Mouse (Mus musculus) lung, embryonic 15.5 days (tissue): Measurements from ENCODE around the gene Bub1b. TPM values are rescaled to one million over a fixed set of nuclear protein-coding genes. Genes with fewer than 3 reads are reported as not detected.

Experiments used
- ATAC-seq: fragments of 200-750 bp; cut with Nextera tagmentation; 2 replicates; pipeline ENCODE4 v1.8.0; 2017; ENCODE audit warnings: moderate number of reproducible peaks, borderline replicate concordance; ENCODE audit not compliant: low FRiP score, low TSS enrichment; ENCODE audit errors: extremely low read depth
- H3K27ac ChIP-seq: fragments of 300-500 bp; sonication (generic); 2 replicates; pipeline ENCODE4 v1.5.1; 2015; ENCODE audit warnings: moderate library complexity, mild to moderate bottlenecking, inconsistent platforms
- H3K27me3 ChIP-seq: fragments of 300-500 bp; sonication (generic); 2 replicates; pipeline ENCODE4 v1.6.1; 2015; ENCODE audit warnings: inconsistent platforms
- H3K36me3 ChIP-seq: fragments of 300-500 bp; sonication (generic); 2 replicates; pipeline ENCODE4 v1.6.1; 2015; ENCODE audit warnings: inconsistent platforms
- H3K4me1 ChIP-seq: fragments of 300-500 bp; sonication (generic); 2 replicates; pipeline ENCODE4 v1.6.1; 2015; ENCODE audit warnings: inconsistent platforms
- H3K4me2 ChIP-seq: fragments of 300-500 bp; sonication (generic); 2 replicates; pipeline ENCODE4 v1.6.1; 2015; ENCODE audit warnings: inconsistent platforms, mild to moderate bottlenecking, moderate library complexity
- H3K4me3 ChIP-seq: fragments of 300-500 bp; sonication (generic); 2 replicates; pipeline ENCODE4 v1.5.1; 2015; ENCODE audit warnings: mild to moderate bottlenecking, inconsistent platforms
- H3K9ac ChIP-seq: fragments of 300-500 bp; sonication (generic); 2 replicates; pipeline ENCODE4 v1.6.1; 2015; ENCODE audit warnings: inconsistent platforms
- H3K9me3 ChIP-seq: fragments of 300-500 bp; sonication (generic); 2 replicates; pipeline ENCODE4 v1.6.1; 2016; ENCODE audit warnings: inconsistent platforms
- WGBS: fragments of 180-500 bp; shearing (Covaris S2); methylation state at CpG from one replicate; pipeline ENCODE4 v1.1.7; 2015; 5-methylcytosine and 5-hydroxymethylcytosine counted together
- polyA plus RNA-seq: library from polyadenylated mRNA; unstranded; fragments of >200 nt; fragmentation: Nextera tagmentation; extraction: Ambion mirVana; gene quantifications from 2 replicates; pipeline ENCODE4 v1.2.1, GENCODE M21; 2015

Bub1b gene
- polyA plus RNA-seq, 1 experiment from 2014 or later = 115 TPM

DNA sequence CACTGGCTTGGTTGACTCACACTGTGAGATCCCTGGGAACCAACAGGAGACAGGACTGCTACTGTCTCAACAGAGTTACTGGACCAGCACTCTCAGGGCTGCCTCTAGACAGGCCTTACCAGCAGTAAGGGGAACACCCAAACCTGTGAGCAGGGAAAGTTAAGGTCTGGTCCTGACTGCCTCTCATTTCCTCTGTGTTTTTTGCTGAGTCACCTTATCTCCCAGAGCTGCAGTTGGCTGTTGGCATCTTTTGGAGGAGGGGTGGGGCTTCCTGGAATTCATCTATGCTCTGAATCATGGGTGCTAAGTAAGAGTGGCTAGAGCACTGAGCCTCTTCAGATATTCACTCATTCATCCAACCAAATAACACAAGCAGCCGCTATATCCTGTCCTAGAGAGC is 61.1 kb downstream of the Bub1b start:
- Histone ChIP-seq H3K9ac (no peak overlapping the region), H3K9me3 (no peaks in the 10 kb centered on the region), H3K4me1 (peaks cover 49% of the 10 kb centered on the region), H3K27me3 (peaks cover 21% of the 10 kb centered on the region), H3K27ac (no peak overlapping the region), H3K36me3 (no peaks in the 10 kb centered on the region), H3K4me2 (0 out of 2 replicates have a peak overlapping the region, but pooled peaks have one; percentile 59), H3K4me3 (no peak overlapping the region)
- WGBS = 55% methylated on average over 1 of the region's 1 CpGs
- peak; percentile 41; the same call in 1 of the 2 replicates for ATAC-seq

DNA sequence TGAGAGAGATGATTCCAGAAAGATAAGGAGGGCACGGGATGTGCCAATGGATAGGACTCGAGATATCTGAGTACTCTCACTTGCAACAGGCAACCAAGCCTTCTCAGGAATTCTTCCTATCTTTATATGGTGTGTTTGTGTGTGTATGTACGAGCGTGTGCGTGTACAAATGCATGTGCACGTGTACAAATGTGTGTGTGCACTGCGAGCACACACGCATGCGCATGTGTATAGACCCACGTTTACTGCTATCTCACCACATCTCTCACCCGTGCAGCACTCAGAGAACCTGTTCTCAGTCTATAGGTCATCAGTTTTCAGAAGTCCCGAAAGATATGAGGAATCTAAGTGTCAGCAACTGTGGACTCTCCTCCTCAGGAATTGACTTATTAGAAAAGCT is 61.5 kb downstream of the Bub1b start:
- WGBS = 69% methylated on average over 12 of the region's 12 CpGs
- Histone ChIP-seq H3K4me1 (peaks cover 53% of the 10 kb centered on the region), H3K4me3 (peak overlapping the region; percentile 44; the same call in 1 of the 2 replicates), H3K9ac (no peak overlapping the region), H3K4me2 (peak overlapping the region; percentile 59), H3K27me3 (peaks cover 25% of the 10 kb centered on the region), H3K36me3 (no peaks in the 10 kb centered on the region), H3K9me3 (no peaks in the 10 kb centered on the region), H3K27ac (no peak overlapping the region)
- ATAC-seq = no peak

DNA sequence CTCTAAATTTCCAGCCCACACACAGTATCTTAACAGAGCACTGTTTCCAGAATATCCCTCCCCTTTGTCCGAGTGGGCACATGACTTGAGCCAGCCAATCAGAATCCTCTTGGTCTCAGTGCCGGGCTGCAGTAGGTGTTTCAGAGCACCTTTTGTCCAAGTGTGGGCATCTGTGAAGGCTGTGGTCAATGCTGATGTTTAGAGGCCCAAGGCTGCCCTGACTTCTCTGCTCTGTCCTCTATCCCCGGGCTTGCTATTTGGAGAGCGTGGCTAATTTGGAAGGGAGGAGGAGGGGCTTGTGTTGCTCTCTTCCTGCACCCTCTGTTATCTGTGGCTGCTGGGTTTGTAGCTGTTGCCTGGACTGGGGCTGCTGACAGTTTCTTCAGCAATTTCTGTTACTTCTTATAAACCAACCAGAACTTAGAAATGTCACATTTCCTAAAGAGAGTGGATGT is 62.0 kb downstream of the Bub1b start:
- Histone ChIP-seq H3K27ac (no peak overlapping the region), H3K4me2 (peak overlapping the region; percentile 59), H3K9me3 (no peaks in the 10 kb centered on the region), H3K9ac (peak overlapping the region; percentile 32; the same call in 1 of the 2 replicates), H3K27me3 (peaks cover 26% of the 10 kb centered on the region), H3K4me1 (peaks cover 53% of the 10 kb centered on the region), H3K4me3 (peak overlapping the region; percentile 44), H3K36me3 (no peaks in the 10 kb centered on the region)
- peak; percentile 61; the same call in 1 of the 2 replicates for ATAC-seq
- WGBS = 0% methylated on average over 4 of the region's 4 CpGs

DNA sequence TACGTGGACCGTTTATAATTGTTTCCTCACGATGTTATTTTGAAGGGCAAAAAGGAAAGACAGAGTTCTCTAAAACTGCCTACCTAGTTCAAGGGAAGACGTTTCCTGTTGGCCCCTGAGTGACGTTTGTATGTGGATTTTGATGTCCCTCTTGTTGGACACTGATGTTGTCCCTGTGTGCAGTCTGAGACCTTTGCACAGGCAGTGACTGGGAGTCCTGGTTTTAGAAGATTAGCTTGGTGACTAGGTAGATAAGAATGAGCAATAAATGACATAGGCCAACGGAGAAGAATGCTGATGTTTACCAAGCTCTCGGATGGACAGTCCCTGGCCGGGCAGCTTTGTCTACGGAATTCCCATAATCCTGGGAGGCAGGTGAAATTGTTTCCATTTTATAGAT is 63.9 kb downstream of the Bub1b start:
- Histone ChIP-seq H3K9me3 (no peaks in the 10 kb centered on the region), H3K27me3 (peaks cover 26% of the 10 kb centered on the region), H3K4me1 (peaks cover 49% of the 10 kb centered on the region), H3K36me3 (no peaks in the 10 kb centered on the region), H3K4me2 (no peak overlapping the region), H3K4me3 (no peak overlapping the region), H3K27ac (no peak overlapping the region), H3K9ac (no peak overlapping the region)
- 60% methylated on average over 9 of the region's 9 CpGs for WGBS
- ATAC-seq = no peak

DNA sequence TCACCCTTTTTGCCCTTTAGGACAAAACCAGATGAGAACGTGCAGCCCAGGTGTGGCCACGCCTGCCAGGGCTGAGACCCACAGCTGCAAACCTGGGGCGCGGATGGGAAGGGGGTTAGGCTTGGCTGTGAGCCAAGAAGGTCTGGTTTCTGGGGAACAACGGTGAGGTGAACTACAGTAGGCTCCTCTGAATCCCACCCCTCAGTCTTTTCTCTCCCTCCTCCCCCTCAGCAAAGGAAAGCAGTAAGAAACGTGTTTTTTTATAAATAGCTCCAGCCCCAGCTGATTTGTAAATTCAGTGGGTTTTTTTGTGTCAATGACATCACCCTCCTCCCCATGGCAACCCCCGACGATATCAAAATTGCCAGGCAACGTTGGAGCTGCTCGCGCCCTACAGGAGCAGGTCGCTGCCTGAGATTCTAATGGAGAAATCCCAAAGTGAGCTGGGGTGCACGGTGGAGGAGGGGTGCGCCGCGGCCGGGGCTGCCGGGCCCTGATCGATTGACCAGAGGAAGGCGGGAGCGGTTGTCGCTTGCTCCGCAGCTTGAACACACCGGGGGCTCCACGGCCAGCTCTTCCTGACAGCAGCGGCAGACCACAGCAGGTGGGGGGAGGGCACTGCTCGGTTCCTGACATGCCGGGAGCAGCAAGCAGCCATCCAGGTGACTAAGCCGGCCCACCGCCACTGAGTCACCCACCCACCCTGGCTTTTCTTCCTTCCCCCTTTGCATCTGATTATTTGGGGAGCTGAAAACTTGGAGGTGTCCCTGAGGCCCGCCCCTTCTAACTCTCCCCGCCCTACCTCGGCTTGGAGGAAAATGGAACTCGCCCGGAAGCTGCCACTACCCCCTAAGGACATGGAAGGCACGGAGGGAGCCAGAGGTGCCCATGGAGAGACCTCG is 65.1 kb downstream of the Bub1b start, which contains the start of gene Pak6:
Gene Pak6, plus strand, starts transcription at position 402 of the 902 bp plus-strand sequence.
- ATAC-seq = no peak; the same call in 1 of the 2 replicates
- Histone ChIP-seq H3K9me3 (no peaks in the 10 kb centered on the region), H3K27me3 (peaks cover 26% of the 10 kb centered on the region), H3K4me1 (peaks cover 46% of the 10 kb centered on the region), H3K36me3 (no peaks in the 10 kb centered on the region), H3K9ac (peak within 1 kb of the TSS; percentile 9; the same call in 1 of the 2 replicates), H3K4me2 (peak within 1 kb of the TSS; percentile 73), H3K4me3 (peak within 1 kb of the TSS; percentile 39), H3K27ac (no peak within 1 kb of the TSS)
- 2% methylated on average over 37 of the region's 37 CpGs for WGBS

DNA sequence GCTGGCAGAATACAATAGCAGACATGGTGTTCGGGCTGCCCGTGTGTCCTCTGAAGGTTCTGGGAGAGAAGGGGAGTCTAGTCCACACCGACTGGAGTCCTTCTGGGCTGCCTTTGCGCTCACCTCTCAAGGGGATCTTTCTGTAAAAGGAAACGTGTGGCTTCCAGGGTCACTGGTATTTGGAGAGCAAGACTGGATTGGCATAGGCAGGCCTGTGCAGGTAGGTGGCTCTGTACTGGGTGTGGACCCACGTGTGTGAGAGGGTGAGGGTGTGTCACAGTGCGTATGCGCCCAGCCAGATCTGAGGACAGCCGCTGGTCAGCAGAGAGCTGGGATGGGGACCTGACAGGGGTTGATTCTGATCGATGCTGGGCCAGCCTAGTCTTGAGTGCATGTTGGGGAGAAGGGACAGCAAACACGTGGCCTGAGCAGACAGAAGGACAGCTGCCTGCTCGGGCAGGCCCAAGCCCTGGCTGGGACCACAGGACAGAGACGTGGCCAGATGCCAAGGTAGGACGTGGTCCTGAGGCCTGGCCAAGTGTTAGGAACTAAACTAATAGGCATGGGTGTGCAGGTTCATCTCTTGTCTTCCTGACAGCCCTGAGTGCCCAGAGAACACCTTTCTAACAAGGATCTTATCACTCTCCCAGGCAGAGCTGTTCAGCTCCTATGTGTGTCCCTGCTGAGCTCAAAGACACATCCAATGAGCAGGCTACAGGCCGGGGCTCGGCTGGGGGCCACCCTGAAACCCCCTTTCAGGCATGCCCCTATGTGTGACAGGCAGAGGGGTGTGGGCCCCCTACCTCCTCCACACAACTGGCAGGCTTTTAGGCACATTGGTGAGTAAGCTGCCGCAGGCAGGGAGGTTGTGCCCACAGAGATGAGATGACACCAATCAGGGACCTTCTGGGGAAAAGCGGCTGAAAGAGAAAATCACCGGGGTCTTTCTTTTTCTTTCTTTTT is 66.1 kb downstream of the Bub1b start:
- WGBS = 47% methylated on average over 19 of the region's 19 CpGs
- no peak overlapping the region; the same call in 1 of the 2 replicates for H3K9ac ChIP-seq
- peaks cover 37% of the 10 kb centered on the region for H3K4me1 ChIP-seq
- peak; percentile 49 for ATAC-seq
- peak overlapping the region; percentile 73 for H3K4me2 ChIP-seq
- no peak overlapping the region for H3K27ac ChIP-seq
- peaks cover 26% of the 10 kb centered on the region for H3K27me3 ChIP-seq
- no peaks in the 10 kb centered on the region for H3K9me3 ChIP-seq
- H3K4me3 ChIP-seq = peak overlapping the region; percentile 39
- no peaks in the 10 kb centered on the region for H3K36me3 ChIP-seq

DNA sequence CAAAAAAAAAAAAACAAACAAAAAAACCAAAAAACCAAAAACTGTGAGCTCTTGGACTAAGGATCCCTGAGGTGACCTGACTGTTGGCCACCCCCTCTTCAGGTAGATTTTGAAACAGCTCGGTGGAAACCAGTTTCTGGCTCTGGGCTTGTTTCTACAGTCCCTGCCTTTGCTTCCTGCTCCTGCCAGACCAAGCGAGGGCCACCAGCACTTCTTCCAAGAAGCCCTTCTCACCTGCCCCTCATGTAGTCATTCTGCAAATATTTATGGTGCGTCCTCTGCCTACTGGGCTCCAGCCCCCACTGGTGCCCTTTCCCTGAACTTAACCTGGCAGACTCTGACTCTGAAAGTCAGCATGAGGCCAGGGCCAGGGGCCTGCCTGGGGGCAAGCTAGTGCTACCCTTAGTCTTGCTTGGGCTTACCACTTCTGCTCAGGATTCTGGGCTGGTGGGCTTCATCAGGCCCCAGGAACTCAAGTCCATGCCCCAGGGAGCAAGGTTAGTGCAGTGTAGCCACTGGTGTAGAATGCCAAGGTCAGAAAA is 67.0 kb downstream of the Bub1b start:
- peaks cover 26% of the 10 kb centered on the region for H3K27me3 ChIP-seq
- H3K4me3 ChIP-seq = no peak overlapping the region
- ATAC-seq = no peak
- H3K27ac ChIP-seq = no peak overlapping the region
- H3K36me3 ChIP-seq = no peaks in the 10 kb centered on the region
- no peak overlapping the region for H3K4me2 ChIP-seq
- H3K4me1 ChIP-seq = peaks cover 29% of the 10 kb centered on the region
- H3K9me3 ChIP-seq = no peaks in the 10 kb centered on the region
- H3K9ac ChIP-seq = no peak overlapping the region
- 49% methylated on average over 3 of the region's 3 CpGs for WGBS

DNA sequence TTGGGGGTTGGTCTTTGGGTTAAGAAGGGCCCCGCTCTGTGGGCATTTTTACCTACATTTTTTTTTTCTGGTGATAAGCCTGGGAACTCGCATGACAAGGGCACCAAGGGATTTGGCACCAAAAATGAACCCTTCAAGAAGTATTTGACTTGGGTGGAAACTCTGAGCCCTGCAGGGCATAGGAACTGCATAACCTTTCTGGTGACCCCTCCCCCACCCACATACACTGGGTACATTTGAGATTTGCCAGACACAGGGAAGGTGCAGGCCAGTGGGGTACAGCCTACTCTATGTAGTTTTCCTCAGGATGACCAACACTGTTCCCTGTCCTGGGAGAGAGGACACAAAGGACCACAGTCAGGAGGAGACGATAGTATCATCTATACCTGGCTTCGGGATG is 67.6 kb downstream of the Bub1b start:
- Histone ChIP-seq H3K36me3 (no peaks in the 10 kb centered on the region), H3K27ac (no peak overlapping the region), H3K9ac (no peak overlapping the region), H3K4me3 (no peak overlapping the region), H3K27me3 (peaks cover 26% of the 10 kb centered on the region), H3K9me3 (no peaks in the 10 kb centered on the region), H3K4me1 (peaks cover 24% of the 10 kb centered on the region), H3K4me2 (no peak overlapping the region)
- 74% methylated on average over 4 of the region's 4 CpGs for WGBS
- no peak for ATAC-seq

DNA sequence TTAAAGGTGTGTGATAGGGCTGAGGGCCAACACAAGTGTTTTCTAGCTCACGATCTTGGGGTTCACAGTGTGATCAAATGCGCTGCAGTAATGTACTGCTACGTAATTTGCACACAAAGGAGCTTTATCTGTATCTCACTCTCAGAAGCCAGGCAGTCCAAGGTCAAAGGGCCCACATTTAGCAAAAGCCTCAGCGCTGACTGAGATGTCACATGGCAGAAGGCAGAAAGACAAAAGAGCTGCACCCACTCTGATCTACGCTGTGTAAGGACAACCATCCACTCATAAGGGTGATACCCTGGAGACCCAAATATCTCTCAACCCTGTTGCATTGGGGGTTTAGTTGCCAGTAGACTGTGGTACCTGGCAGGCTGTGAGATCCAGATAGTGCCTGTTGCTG is 69.2 kb downstream of the Bub1b start:
- H3K9ac ChIP-seq = no peak overlapping the region
- H3K27me3 ChIP-seq = peaks cover 26% of the 10 kb centered on the region
- 47% methylated on average over 5 of the region's 5 CpGs for WGBS
- no peak for ATAC-seq
- H3K4me1 ChIP-seq = peaks cover 24% of the 10 kb centered on the region
- no peak overlapping the region for H3K4me2 ChIP-seq
- H3K9me3 ChIP-seq = no peaks in the 10 kb centered on the region
- no peak overlapping the region for H3K27ac ChIP-seq
- no peaks in the 10 kb centered on the region for H3K36me3 ChIP-seq
- H3K4me3 ChIP-seq = no peak overlapping the region

DNA sequence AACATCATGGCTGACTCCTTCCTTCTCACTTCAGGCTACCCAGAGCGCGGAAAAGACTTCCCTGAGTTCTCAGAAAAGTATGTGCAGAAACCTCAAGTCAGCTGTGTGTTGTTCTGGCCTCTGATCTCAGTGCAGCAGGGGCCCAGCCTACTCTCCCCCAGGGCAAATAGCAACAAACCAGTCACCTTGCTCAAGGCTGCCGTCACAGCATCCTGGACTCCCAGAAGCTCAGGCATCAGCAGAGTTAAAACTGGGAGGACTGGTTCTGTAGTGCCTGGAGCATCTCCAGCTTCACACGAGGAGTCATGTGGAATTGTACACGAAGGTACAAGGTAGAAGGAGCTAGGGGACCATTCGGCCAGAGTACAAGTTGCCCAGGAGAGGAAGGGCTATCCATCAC is 71.2 kb downstream of the Bub1b start:
- WGBS = 52% methylated on average over 6 of the region's 6 CpGs
- H3K9ac ChIP-seq = no peak overlapping the region
- H3K4me1 ChIP-seq = peaks cover 8% of the 10 kb centered on the region
- peaks cover 26% of the 10 kb centered on the region for H3K27me3 ChIP-seq
- H3K4me3 ChIP-seq = no peak overlapping the region
- ATAC-seq = no peak
- H3K9me3 ChIP-seq = no peaks in the 10 kb centered on the region
- H3K4me2 ChIP-seq = no peak overlapping the region
- H3K36me3 ChIP-seq = no peaks in the 10 kb centered on the region
- H3K27ac ChIP-seq = no peak overlapping the region

DNA sequence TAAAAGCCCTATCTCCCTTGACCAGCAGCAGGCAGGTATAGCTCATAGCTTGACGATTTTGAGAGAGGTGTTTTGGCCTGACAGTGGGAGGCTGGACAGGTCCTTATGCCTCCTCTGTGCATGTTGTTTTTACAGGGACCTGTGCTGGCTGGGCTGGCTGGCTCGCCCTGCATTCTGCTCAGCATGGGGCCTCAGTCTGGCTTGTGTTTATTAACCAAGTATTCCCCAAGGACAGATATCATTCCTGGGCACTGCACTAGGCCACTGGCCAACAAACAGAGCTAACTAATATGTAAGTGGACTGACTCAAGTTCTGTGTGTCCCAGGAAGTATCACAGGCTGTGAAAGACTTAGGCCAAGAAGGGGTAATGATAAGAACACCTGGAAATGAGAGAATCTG is 71.8 kb downstream of the Bub1b start:
- peaks cover 28% of the 10 kb centered on the region for H3K27me3 ChIP-seq
- H3K36me3 ChIP-seq = no peaks in the 10 kb centered on the region
- H3K4me2 ChIP-seq = no peak overlapping the region
- no peak overlapping the region for H3K9ac ChIP-seq
- no peaks in the 10 kb centered on the region for H3K9me3 ChIP-seq
- H3K4me3 ChIP-seq = no peak overlapping the region
- H3K27ac ChIP-seq = no peak overlapping the region
- no peak for ATAC-seq
- H3K4me1 ChIP-seq = 0 out of 2 replicates have a peak, but pooled peaks cover 5% of the 10 kb centered on the region
- 23% methylated on average over 2 of the region's 2 CpGs for WGBS
